Mouse (Mus musculus): Measurements from ENCODE around the gene Uap1. TPM values are rescaled to one million over a fixed set of nuclear protein-coding genes. Genes with fewer than 3 reads are reported as not detected.

Uap1 gene
- polyA plus RNA-seq, 1 experiment from 2014 or later = 34.8 TPM

GRCm38 (mm10) chr1:170191925-170192324, 17.2 kb upstream of the Uap1 start:
- H3K4me2 ChIP-seq = no peak overlapping the region
- peaks cover 43% of the 10 kb centered on the region for H3K36me3 ChIP-seq
- peaks cover 5% of the 10 kb centered on the region; the same call in 1 of the 2 replicates for H3K4me1 ChIP-seq (replicated peaks)
- no peak for DNase-seq
- no peaks in the 10 kb centered on the region for H3K9me3 ChIP-seq (replicated peaks)
- no peaks in the 10 kb centered on the region for H3K27me3 ChIP-seq
- 76% methylated on average over 1 of the region's 1 CpGs for WGBS (ENCODE audit: insufficient replicate concordance)
- H3K27ac ChIP-seq = no peak overlapping the region
- no peak overlapping the region for H3K4me3 ChIP-seq (replicated peaks)
- no peak overlapping the region for H3K9ac ChIP-seq
- ATAC-seq (ENCODE audit: low read depth) = no peak

DNA sequence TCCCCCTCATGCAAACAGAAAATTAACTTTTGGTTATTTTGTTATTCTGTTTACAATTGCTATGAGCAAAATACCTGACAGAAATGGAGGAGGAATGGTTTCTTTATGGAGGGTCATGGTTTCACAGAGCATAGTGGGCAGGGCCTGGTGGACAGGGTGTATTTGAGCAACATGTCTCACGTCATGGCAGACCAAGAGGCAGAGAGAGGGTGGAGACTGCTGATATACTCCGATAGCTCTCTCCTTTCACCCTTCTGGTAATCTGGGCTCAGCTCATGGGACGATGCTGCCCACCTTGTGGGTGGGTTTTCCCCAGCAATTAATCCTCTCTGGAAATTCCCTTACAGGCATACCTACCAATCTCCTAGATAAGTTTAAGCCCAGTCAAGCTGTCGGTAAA, 15.5 kb upstream of the Uap1 start:
- Histone ChIP-seq H3K36me3 (peaks cover 26% of the 10 kb centered on the region), H3K9me3 (replicated peaks) (no peaks in the 10 kb centered on the region), H3K27ac (no peak overlapping the region), H3K4me1 (replicated peaks) (peaks cover 5% of the 10 kb centered on the region; the same call in 1 of the 2 replicates), H3K9ac (no peak overlapping the region), H3K4me2 (no peak overlapping the region), H3K4me3 (replicated peaks) (no peak overlapping the region), H3K27me3 (no peaks in the 10 kb centered on the region)
- 56% methylated on average over 4 of the region's 4 CpGs for WGBS (ENCODE audit: insufficient replicate concordance)
- ATAC-seq (ENCODE audit: low read depth) (no peak), DNase-seq (no peak)

DNA sequence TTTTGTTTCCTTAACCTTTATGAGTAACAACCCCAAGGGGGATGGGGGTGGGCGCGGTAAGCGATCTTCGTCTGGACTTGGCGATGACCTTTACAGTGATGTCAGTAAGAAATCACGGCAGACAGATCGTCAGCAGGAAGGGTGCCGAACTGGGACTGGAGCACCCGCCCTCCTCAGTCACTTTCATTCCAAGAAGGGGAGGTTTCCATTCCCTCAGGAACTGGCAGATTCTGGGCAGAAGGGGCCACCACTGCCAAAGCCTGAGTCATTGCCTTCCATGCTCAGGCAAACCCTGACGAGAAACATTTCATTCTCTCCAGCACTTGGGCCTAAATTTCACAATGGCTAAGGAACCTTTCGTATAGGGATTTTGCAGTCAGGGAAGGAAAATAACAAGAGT, 13.8 kb upstream of the Uap1 start:
- H3K9me3 ChIP-seq (replicated peaks) = no peaks in the 10 kb centered on the region
- peaks cover 12% of the 10 kb centered on the region for H3K36me3 ChIP-seq
- WGBS (ENCODE audit: insufficient replicate concordance) = 72% methylated on average over 11 of the region's 11 CpGs
- H3K27ac ChIP-seq = no peak overlapping the region
- no peak overlapping the region for H3K4me3 ChIP-seq (replicated peaks)
- ATAC-seq (ENCODE audit: low read depth) = no peak
- no peaks in the 10 kb centered on the region for H3K27me3 ChIP-seq
- no peak overlapping the region for H3K9ac ChIP-seq
- H3K4me1 ChIP-seq (replicated peaks) = peaks cover 5% of the 10 kb centered on the region; the same call in 1 of the 2 replicates
- H3K4me2 ChIP-seq = no peak overlapping the region
- DNase-seq = no peak

DNA sequence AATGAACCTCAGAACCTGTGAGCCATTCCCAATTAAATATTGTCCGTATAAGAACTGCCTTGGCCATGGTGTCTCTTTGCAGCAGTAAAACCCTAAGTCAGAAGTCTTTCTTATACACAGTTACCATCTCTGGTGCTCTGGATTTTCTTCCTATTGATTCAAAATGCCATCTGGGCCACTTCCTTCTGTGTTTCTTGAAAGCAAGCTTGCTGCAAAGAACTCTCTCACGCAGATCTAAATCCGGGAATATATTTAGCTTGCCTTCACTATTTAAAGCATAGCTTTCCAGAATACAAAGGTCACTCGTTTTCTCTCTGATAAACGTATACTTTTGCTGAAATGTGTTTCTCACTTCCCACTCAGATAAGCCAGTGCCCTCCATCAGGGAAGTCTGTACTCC, 11.8 kb upstream of the Uap1 start:
- peaks cover 5% of the 10 kb centered on the region; the same call in 1 of the 2 replicates for H3K4me1 ChIP-seq (replicated peaks)
- ATAC-seq (ENCODE audit: low read depth) (no peak), DNase-seq (no peak)
- H3K4me2 ChIP-seq = no peak overlapping the region
- no peak overlapping the region for H3K27ac ChIP-seq
- no peaks in the 10 kb centered on the region for H3K36me3 ChIP-seq
- no peaks in the 10 kb centered on the region for H3K9me3 ChIP-seq (replicated peaks)
- no peak overlapping the region for H3K9ac ChIP-seq
- 64% methylated on average over 5 of the region's 5 CpGs for WGBS (ENCODE audit: insufficient replicate concordance)
- no peaks in the 10 kb centered on the region for H3K27me3 ChIP-seq
- no peak overlapping the region for H3K4me3 ChIP-seq (replicated peaks)

DNA sequence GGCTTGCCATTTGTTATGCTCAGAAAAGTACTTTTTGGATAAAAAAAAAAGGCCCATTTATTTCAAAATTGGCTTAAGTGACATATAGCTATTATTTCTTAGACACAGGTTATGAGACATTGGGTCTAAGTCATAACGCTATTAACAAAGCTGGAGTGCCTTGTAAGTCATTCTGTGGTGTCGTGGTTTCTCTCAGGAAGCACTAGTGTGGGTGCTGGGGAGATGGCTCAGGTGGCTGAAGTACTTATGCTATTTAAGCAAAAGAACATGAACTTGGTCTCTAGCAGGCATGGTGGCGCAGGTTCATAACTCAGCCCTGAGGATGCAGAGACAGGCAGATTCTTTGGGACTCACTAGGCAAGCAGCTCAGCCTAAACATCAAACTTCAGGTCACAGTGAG, 10.4 kb upstream of the Uap1 start:
- Histone ChIP-seq H3K4me2 (no peak overlapping the region), H3K27me3 (no peaks in the 10 kb centered on the region), H3K9me3 (replicated peaks) (no peaks in the 10 kb centered on the region), H3K27ac (no peak overlapping the region), H3K4me1 (replicated peaks) (no peaks in the 10 kb centered on the region), H3K36me3 (no peaks in the 10 kb centered on the region), H3K4me3 (replicated peaks) (no peak overlapping the region), H3K9ac (no peak overlapping the region)
- ATAC-seq (ENCODE audit: low read depth) (no peak), DNase-seq (no peak)
- 47% methylated on average over 3 of the region's 3 CpGs for WGBS (ENCODE audit: insufficient replicate concordance)

DNA sequence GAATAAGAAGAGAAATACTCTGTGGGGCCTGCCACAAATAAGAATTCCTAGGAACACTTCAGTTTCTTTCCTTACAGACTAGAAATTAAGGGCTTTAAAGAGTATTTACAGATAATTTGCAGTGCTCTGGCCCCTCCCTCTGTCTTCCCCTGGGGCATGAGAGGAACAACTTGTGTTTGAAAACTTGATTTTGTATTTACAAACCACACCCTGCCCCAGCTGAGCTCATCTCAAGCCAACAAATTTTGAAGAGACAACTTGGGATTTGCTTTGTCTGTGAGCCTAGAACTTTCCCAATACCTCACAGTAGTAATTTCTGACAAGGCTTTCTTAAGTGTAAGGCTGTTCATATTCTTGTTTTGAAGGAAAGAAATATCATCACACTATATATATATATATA, 7.9 kb upstream of the Uap1 start:
- H3K27ac ChIP-seq = no peak overlapping the region
- no peak overlapping the region for H3K4me3 ChIP-seq (replicated peaks)
- no peak overlapping the region for H3K9ac ChIP-seq
- DNase-seq (no peak), ATAC-seq (ENCODE audit: low read depth) (no peak)
- no peak overlapping the region for H3K4me2 ChIP-seq
- H3K9me3 ChIP-seq (replicated peaks) = no peaks in the 10 kb centered on the region
- no peaks in the 10 kb centered on the region for H3K36me3 ChIP-seq
- no peaks in the 10 kb centered on the region for H3K27me3 ChIP-seq
- peaks cover 1% of the 10 kb centered on the region for H3K4me1 ChIP-seq (replicated peaks)

DNA sequence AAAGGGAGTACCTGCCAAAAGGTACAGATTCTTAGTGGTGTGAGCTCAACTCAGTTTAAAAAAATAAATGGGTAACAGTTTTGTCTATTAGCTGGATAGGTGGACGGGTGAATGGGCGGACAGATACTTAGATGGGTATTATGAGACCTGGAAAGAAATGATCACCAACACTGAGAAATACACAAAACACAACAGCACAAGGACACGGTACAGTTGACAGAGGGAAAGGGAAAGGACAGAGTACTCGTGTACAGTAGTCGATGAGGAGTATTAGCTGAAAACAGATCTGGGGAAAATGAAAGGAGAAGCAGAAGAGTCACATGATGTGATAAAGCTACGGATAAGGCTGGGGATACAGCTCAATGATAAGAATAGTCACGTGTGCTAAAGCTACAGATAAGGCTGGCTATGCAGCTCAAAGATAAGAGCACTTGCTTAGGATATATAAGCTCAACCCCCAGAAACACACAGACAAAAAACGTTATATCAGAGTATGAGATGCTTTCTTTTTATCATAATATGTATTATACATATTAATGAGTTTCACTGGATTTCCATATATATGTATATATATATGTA, 2.0 kb upstream of the Uap1 start:
- DNase-seq (peak; percentile 14), ATAC-seq (ENCODE audit: low read depth) (no peak; the same call in 1 of the 2 replicates)
- H3K4me2 ChIP-seq = peak overlapping the region; percentile 87
- no peak overlapping the region for H3K9ac ChIP-seq
- H3K9me3 ChIP-seq (replicated peaks) = no peaks in the 10 kb centered on the region
- H3K36me3 ChIP-seq = no peaks in the 10 kb centered on the region
- H3K4me3 ChIP-seq (replicated peaks) = 0 out of 2 replicates have a peak overlapping the region, but pooled peaks have one; percentile 5
- peaks cover 41% of the 10 kb centered on the region for H3K4me1 ChIP-seq (replicated peaks)
- WGBS (ENCODE audit: insufficient replicate concordance) = 32% methylated on average over 8 of the region's 8 CpGs
- H3K27me3 ChIP-seq = no peaks in the 10 kb centered on the region
- peak overlapping the region; percentile 95 for H3K27ac ChIP-seq

DNA sequence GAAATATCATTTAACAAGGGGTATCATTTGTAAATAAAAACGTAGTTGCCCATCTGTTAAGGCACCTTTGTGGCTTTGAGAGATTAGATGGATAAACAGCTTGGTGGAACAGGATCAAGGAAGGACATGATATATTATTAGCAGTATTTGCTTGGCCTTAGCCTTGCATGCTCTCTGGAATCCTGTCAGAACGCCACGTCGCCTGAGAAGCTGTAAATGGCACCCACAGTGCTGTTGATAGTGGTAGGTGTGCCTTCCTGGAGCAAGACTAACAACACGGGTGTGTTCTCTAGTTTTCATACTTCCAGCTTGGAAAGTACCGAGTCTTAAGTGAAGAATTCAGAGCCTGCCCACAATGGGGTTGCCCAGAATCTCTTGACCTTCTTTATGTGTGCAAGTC, 1.1 kb upstream of the Uap1 start:
- H3K36me3 ChIP-seq = no peaks in the 10 kb centered on the region
- H3K4me3 ChIP-seq (replicated peaks) = 0 out of 2 replicates have a peak overlapping the region, but pooled peaks have one; percentile 5
- no peaks in the 10 kb centered on the region for H3K27me3 ChIP-seq
- H3K4me2 ChIP-seq = peak overlapping the region; percentile 87
- peak overlapping the region; percentile 95 for H3K27ac ChIP-seq
- H3K9me3 ChIP-seq (replicated peaks) = no peaks in the 10 kb centered on the region
- WGBS (ENCODE audit: insufficient replicate concordance) = 26% methylated on average over 6 of the region's 6 CpGs
- peaks cover 41% of the 10 kb centered on the region for H3K4me1 ChIP-seq (replicated peaks)
- peak overlapping the region; percentile 78; the same call in 1 of the 2 replicates for H3K9ac ChIP-seq
- no peak for ATAC-seq (ENCODE audit: low read depth)
- no peak for DNase-seq

GRCm38 (mm10) chr1:170173991-170174813, 555 bp downstream of the Uap1 start:
- peak; percentile 57 for ATAC-seq (ENCODE audit: low read depth)
- H3K27ac ChIP-seq = peak overlapping the region; percentile 85
- H3K9me3 ChIP-seq (replicated peaks) = no peaks in the 10 kb centered on the region
- WGBS (ENCODE audit: insufficient replicate concordance) = under 1% methylated on average over 50 of the region's 50 CpGs
- H3K4me1 ChIP-seq (replicated peaks) = peaks cover 41% of the 10 kb centered on the region
- H3K4me2 ChIP-seq = peak overlapping the region; percentile 88
- H3K4me3 ChIP-seq (replicated peaks) = peak overlapping the region; percentile 92
- no peaks in the 10 kb centered on the region for H3K27me3 ChIP-seq
- DNase-seq = peak; percentile 9
- peak overlapping the region; percentile 92 for H3K9ac ChIP-seq
- H3K36me3 ChIP-seq = no peaks in the 10 kb centered on the region

DNA sequence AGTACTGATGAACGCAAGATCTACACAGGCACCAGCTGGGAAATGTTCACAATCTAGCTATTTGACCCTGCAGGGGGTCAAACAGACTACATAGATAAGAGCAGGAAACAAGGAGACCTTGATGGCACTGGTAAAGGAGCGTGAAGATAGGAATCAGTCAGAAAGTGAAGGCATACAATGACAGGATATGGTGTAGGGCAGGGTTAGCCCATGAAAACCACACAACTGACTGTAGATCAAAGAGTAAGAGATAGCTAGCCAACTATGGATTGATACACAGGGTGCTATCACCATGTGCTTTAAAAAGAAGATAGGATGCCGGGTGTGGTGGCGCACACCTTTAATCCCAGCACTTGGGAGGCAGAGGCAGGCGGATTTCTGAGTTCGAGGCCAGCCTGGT, 7.0 kb downstream of the Uap1 start:
- no peak for ATAC-seq (ENCODE audit: low read depth)
- no peak for DNase-seq
- Histone ChIP-seq H3K4me3 (replicated peaks) (no peak overlapping the region), H3K27ac (no peak overlapping the region), H3K36me3 (peaks cover 24% of the 10 kb centered on the region), H3K9me3 (replicated peaks) (no peaks in the 10 kb centered on the region), H3K27me3 (no peaks in the 10 kb centered on the region), H3K9ac (no peak overlapping the region), H3K4me2 (no peak overlapping the region), H3K4me1 (replicated peaks) (peaks cover 25% of the 10 kb centered on the region)
- 53% methylated on average over 6 of the region's 6 CpGs for WGBS (ENCODE audit: insufficient replicate concordance)

DNA sequence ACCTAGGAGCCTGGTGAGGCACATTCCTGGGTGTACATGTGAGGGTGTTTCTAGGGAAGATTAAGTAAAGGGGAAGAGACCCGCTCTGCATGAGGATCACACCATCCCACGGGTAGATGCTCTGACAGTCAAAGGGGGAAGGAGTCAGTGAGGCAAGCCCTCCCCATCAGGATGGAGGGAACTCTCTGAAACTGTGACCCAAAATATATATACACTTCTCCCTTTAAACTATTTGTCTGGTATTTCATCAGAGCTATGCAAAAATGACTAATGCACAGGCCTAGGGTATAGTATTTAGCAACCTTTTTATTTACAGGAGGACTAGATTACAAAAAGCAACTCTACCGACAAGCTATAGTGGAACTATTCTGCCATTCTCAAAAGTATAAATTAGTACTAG, 9.8 kb downstream of the Uap1 start:
- no peak overlapping the region for H3K9ac ChIP-seq
- H3K27ac ChIP-seq = no peak overlapping the region
- WGBS (ENCODE audit: insufficient replicate concordance) = 65% methylated on average over 3 of the region's 3 CpGs
- no peak overlapping the region for H3K4me2 ChIP-seq
- H3K4me3 ChIP-seq (replicated peaks) = no peak overlapping the region
- H3K27me3 ChIP-seq = no peaks in the 10 kb centered on the region
- H3K36me3 ChIP-seq = peaks cover 46% of the 10 kb centered on the region
- no peaks in the 10 kb centered on the region for H3K9me3 ChIP-seq (replicated peaks)
- ATAC-seq (ENCODE audit: low read depth) = no peak
- DNase-seq = no peak
- peaks cover 36% of the 10 kb centered on the region for H3K4me1 ChIP-seq (replicated peaks)

Data from liver, embryonic 13.5 days (tissue).